Mouse (Mus musculus) kidney, adult 2 months (tissue): ENCODE results near the gene Elf3. TPM values are rescaled to one million over a fixed set of nuclear protein-coding genes. Genes with fewer than 3 reads are reported as not detected.
"Not testable (repeated sequence)": the region's sequence is repeated elsewhere in the genome, so short reads cannot be mapped to it uniquely, and the experiment has no call there.

ENCODE experiments used
- DNase-seq: peaks from one replicate; pipeline ENCODE4 v3.0.0; 2021
- H3K27ac ChIP-seq: fragments of 200-500 bp; 2 replicates; pipeline ENCODE4 v1.5.1; 2012; ENCODE audit warnings: low read depth, low read length, control low read depth, inconsistent platforms; ENCODE audit not compliant: insufficient read depth
- H3K27me3 ChIP-seq: fragments of 200-500 bp; replicated peaks from 2 replicates; pipeline ENCODE4 v1.6.1; 2012; ENCODE audit warnings: mild to moderate bottlenecking, moderate library complexity, low read length, inconsistent platforms; ENCODE audit not compliant: control insufficient read depth, insufficient read depth
- H3K36me3 ChIP-seq: fragments of 200-500 bp; 2 replicates; pipeline ENCODE4 v1.6.1; 2012; ENCODE audit warnings: mild to moderate bottlenecking, moderate library complexity, low read length, inconsistent platforms; ENCODE audit not compliant: control insufficient read depth, insufficient read depth
- H3K4me1 ChIP-seq: fragments of 200-500 bp; 2 replicates; pipeline ENCODE4 v1.6.1; 2011; ENCODE audit warnings: low read length; ENCODE audit not compliant: control insufficient read depth, insufficient read depth
- H3K4me3 ChIP-seq: fragments of 200-500 bp; 2 replicates; pipeline ENCODE4 v1.5.1; 2011; ENCODE audit warnings: mild to moderate bottlenecking, low read depth, low read length, control low read depth; ENCODE audit not compliant: insufficient read depth
- CTCF ChIP-seq: fragments of 200-500 bp; conservative IDR thresholded peaks from 2 replicates; pipeline ENCODE4 v1.5.1; 2011; ENCODE audit warnings: low read depth, mild to moderate bottlenecking, control low read depth, low read length, moderate library complexity, mixed read lengths; ENCODE audit not compliant: insufficient read depth, insufficient read length
- POLR2A ChIP-seq: fragments of 200-500 bp; IDR thresholded peaks from one replicate; pipeline ENCODE4 v1.6.1; 2011; ENCODE audit warnings: low read depth, low read length, control low read depth
- WGBS: fragments of 180-500 bp; shearing (Covaris S2); methylation state at CpG from one replicate; pipeline ENCODE4 v1.1.7; 2018; 5-methylcytosine and 5-hydroxymethylcytosine counted together
- polyA plus RNA-seq: library from polyadenylated mRNA; depleted of rRNA; stranded (reverse); fragments of >200 nt; gene quantifications from 2 replicates; pipeline ENCODE4 v1.2.3, GENCODE M21; 2012

The Elf3 gene
- polyA plus RNA-seq, 1 experiment, result 23.1 TPM

GRCm38 (mm10) chr1:135260931-135261330, 2.6 kb upstream of the Elf3 start:
- Histone ChIP-seq H3K27ac (peak overlapping the region; percentile 71), H3K27me3 (no peaks in the 10 kb centered on the region)

GRCm38 (mm10) chr1:135259128-135259436, 714 bp upstream of the Elf3 start:
- Histone ChIP-seq H3K27ac (peak overlapping the region; percentile 96), H3K4me1 (peaks cover 3% of the 10 kb centered on the region; the same call in 1 of the 2 replicates), H3K4me3 (peak overlapping the region; percentile 39), H3K27me3 (no peaks in the 10 kb centered on the region), H3K36me3 (no peaks in the 10 kb centered on the region)
- peak; percentile 89 for DNase-seq
- under 1% methylated on average over 10 of the region's 10 CpGs for WGBS
- TF ChIP-seq CTCF (peak; percentile 75), POLR2A (no peak)

More at GRCm38 (mm10) chr1:135260931-135261330, 2.6 kb upstream of the Elf3 start:
- Histone ChIP-seq H3K4me3 (no peak overlapping the region), H3K36me3 (peaks cover 2% of the 10 kb centered on the region; the same call in 1 of the 2 replicates), H3K4me1 (peaks cover 6% of the 10 kb centered on the region)
- WGBS, result 70% methylated on average over 6 of the region's 6 CpGs
- TF ChIP-seq CTCF, result no peak
- TF ChIP-seq POLR2A, result no peak
- DNase-seq, result peak; percentile 57

- H3K27me3 ChIP-seq, result no peaks in the 10 kb centered on the region
- H3K27ac ChIP-seq, result 0 out of 2 replicates have a peak overlapping the region, but pooled peaks have one; percentile 21
- peak; percentile 67 for DNase-seq
- peak overlapping the region; percentile 5 for H3K4me3 ChIP-seq
- peaks cover 3% of the 10 kb centered on the region; the same call in 1 of the 2 replicates for H3K4me1 ChIP-seq
- TF ChIP-seq CTCF (no peak; the same call in 1 of the 2 replicates), POLR2A (no peak)
- 67% methylated on average over 6 of the region's 6 CpGs for WGBS
- no peaks in the 10 kb centered on the region for H3K36me3 ChIP-seq
Measured at GRCm38 (mm10) chr1:135256299-135256698, 2.1 kb downstream of the Elf3 start.

GRCm38 (mm10) chr1:135252854-135253253, 5.5 kb downstream of the Elf3 start:
- H3K27ac ChIP-seq, result no peak overlapping the region
- DNase-seq, result no peak
- H3K4me3 ChIP-seq, result no peak overlapping the region

GRCm38 (mm10) chr1:135251405-135251804, 7.0 kb downstream of the Elf3 start:
- H3K27me3 ChIP-seq, result no peaks in the 10 kb centered on the region
- no peak for DNase-seq
- H3K4me1 ChIP-seq, result no peaks in the 10 kb centered on the region
- WGBS, result 65% methylated on average over 8 of the region's 8 CpGs
- no peak overlapping the region for H3K4me3 ChIP-seq
- TF ChIP-seq POLR2A, result no peak
- TF ChIP-seq CTCF, result no peak
- no peaks in the 10 kb centered on the region for H3K36me3 ChIP-seq
- H3K27ac ChIP-seq, result no peak overlapping the region

More at GRCm38 (mm10) chr1:135252854-135253253, 5.5 kb downstream of the Elf3 start:
- WGBS, result 50% methylated on average over 4 of the region's 4 CpGs
- Histone ChIP-seq H3K36me3 (no peaks in the 10 kb centered on the region), H3K4me1 (no peaks in the 10 kb centered on the region), H3K27me3 (no peaks in the 10 kb centered on the region)
- TF ChIP-seq POLR2A, result no peak
- no peak for TF ChIP-seq CTCF

- H3K27me3 ChIP-seq, result no peaks in the 10 kb centered on the region
- 68% methylated on average over 3 of the region's 3 CpGs for WGBS
- no peak overlapping the region for H3K27ac ChIP-seq
- no peak overlapping the region for H3K4me3 ChIP-seq
- no peak for DNase-seq
- no peak for TF ChIP-seq CTCF
- no peak for TF ChIP-seq POLR2A
- no peaks in the 10 kb centered on the region for H3K4me1 ChIP-seq
- no peaks in the 10 kb centered on the region for H3K36me3 ChIP-seq
Measured at GRCm38 (mm10) chr1:135250706-135251105, 7.7 kb downstream of the Elf3 start.

GRCm38 (mm10) chr1:135248434-135248850, 9.9 kb downstream of the Elf3 start:
- H3K36me3 ChIP-seq, result no peaks in the 10 kb centered on the region
- H3K27ac ChIP-seq, result no peak overlapping the region
- WGBS, result 9% methylated on average over 15 of the region's 15 CpGs
- no peak overlapping the region for H3K4me3 ChIP-seq
- TF ChIP-seq POLR2A, result no peak
- TF ChIP-seq CTCF, result no peak
- H3K4me1 ChIP-seq, result no peaks in the 10 kb centered on the region
- H3K27me3 ChIP-seq, result no peaks in the 10 kb centered on the region
- peak; percentile 94 for DNase-seq

GRCm38 (mm10) chr1:135244014-135244413, 14.4 kb downstream of the Elf3 start:
- Histone ChIP-seq H3K4me1 (no peaks in the 10 kb centered on the region), H3K27ac (no peak overlapping the region), H3K36me3 (no peaks in the 10 kb centered on the region), H3K4me3 (no peak overlapping the region), H3K27me3 (no peaks in the 10 kb centered on the region)
- WGBS, result 62% methylated on average over 8 of the region's 8 CpGs
- DNase-seq, result no peak
- no peak for TF ChIP-seq CTCF
- TF ChIP-seq POLR2A, result no peak

GRCm38 (mm10) chr1:135240206-135240605, 18.2 kb downstream of the Elf3 start:
- DNase-seq, H3K27me3 ChIP-seq, H3K27ac ChIP-seq, H3K36me3 ChIP-seq, H3K4me1 ChIP-seq, H3K4me3 ChIP-seq: not testable (repeated sequence)
- 89% methylated on average over 4 of the region's 4 CpGs for whole genome bisulfite sequencing
